In genomic region chr10:26638056-26638455, GRCm38 (mm10) we compare ENCODE assay signal across 20 mouse cellular contexts.
DNase-seq lines count a peak whose midpoint lies in the region; TF ChIP-seq lines count a peak whose summit lies in the region.
"Had no signal": no experiment of that assay in that cellular context is flagged by ENCODE, and none has a peak within 500 bp of the region (broad histone marks: within the 10 kb centered on the region; RNA-seq: fewer than 3 reads in every experiment).

No protein-coding gene starts in this region.

- no peaks in the 10 kb centered on the region for H3K27me3 ChIP-seq in forebrain, embryonic 10.5 days (ENCODE audit: poor library complexity, severe bottlenecking)
- H3K27me3 ChIP-seq: CH12.LX; embryonic facial prominence, embryonic 15.5 days; forebrain, embryonic 12.5 days; heart, embryonic 13.5 days; hindbrain, embryonic 15.5 days had no signal

- 54% methylated on average over 4 of the region's 4 CpGs for WGBS in forebrain, embryonic 10.5 days

- no peaks in the 10 kb centered on the region for H3K36me3 ChIP-seq in ES-E14 (ENCODE audit: control insufficient read depth, insufficient read depth, low read length, poor library complexity, severe bottlenecking)
- no peaks in the 10 kb centered on the region for H3K36me3 ChIP-seq in forebrain, embryonic 10.5 days (replicated peaks)
- H3K36me3 ChIP-seq: embryonic facial prominence, embryonic 15.5 days; forebrain, embryonic 12.5 days; heart, embryonic 13.5 days; hindbrain, embryonic 15.5 days had no signal

- no peaks in the 10 kb centered on the region for H3K4me1 ChIP-seq in ES-E14 (ENCODE audit: control insufficient read depth in 2 of 2, insufficient read depth in 2 of 2, low read length in 2 of 2, poor library complexity in 1 of 2)
- no peaks in the 10 kb centered on the region for H3K4me1 ChIP-seq in forebrain, embryonic 10.5 days
- H3K4me1 ChIP-seq: embryonic facial prominence, embryonic 15.5 days; forebrain, embryonic 12.5 days; heart, embryonic 13.5 days; hindbrain, embryonic 15.5 days had no signal

- H3K4me3 ChIP-seq in ES-E14 (ENCODE audit: insufficient read depth in 1 of 2, low read depth in 1 of 2, low read length in 2 of 2, poor library complexity in 1 of 2, severe bottlenecking in 1 of 2): no peak overlapping the region
- H3K4me3 ChIP-seq in forebrain, embryonic 10.5 days: no peak overlapping the region
- H3K4me3 ChIP-seq: embryonic facial prominence, embryonic 15.5 days; erythroblast, embryonic 14.5 days; forebrain, embryonic 12.5 days; heart, embryonic 13.5 days; hindbrain, embryonic 15.5 days had no signal

- peak; percentile 1 to 14 for DNase-seq in frontal cortex, postnatal 36 days (ENCODE audit: low spot score in 2 of 2)
- no peak for DNase-seq in frontal cortex, postnatal 14 days (ENCODE audit: low spot score in 2 of 2)
- DNase-seq in ES-E14 (ENCODE audit: low read depth, low spot score): no peak
- peak; percentile 55 for DNase-seq in adipocyte (ENCODE audit: low spot score)
- DNase-seq in cerebellum, adult 9-10 months: no peak
- no peak for DNase-seq in forebrain, embryonic 10.5 days (ENCODE audit: extremely low spot score, low spot score)
- DNase-seq in right cerebral cortex, postnatal 4 days: no peak
- DNase-seq: adrenal gland, postnatal 10 days; cerebellum, adult 11-12 months; cerebellum, adult 9-11 months; cerebellum, postnatal 36 days; gastrocnemius, postnatal 10 days; heart, postnatal 36 days; kidney, adult 8-10 months had no signal

- no peak overlapping the region for H3K9ac ChIP-seq in ES-E14 (ENCODE audit: insufficient read depth, low read depth, low read length, poor library complexity, severe bottlenecking)
- H3K9ac ChIP-seq: embryonic facial prominence, embryonic 15.5 days; forebrain, embryonic 12.5 days; heart, embryonic 13.5 days; hindbrain, embryonic 15.5 days had no signal

- in situ Hi-C loops in ES-E14 (cut with MboI; ENCODE audit: low sequenced_read_pairs in 2 of 2, unreplicated experiment in 2 of 2): no loop called here

- peak overlapping the region; percentile 22; the same call in 1 of the 2 replicates for H3K27ac ChIP-seq in ES-E14 (ENCODE audit: insufficient read depth, low read depth, low read length, poor library complexity, severe bottlenecking)
- H3K27ac ChIP-seq in forebrain, embryonic 10.5 days: no peak overlapping the region
- H3K27ac ChIP-seq: embryonic facial prominence, embryonic 15.5 days; forebrain, embryonic 12.5 days; heart, embryonic 13.5 days; hindbrain, embryonic 15.5 days had no signal

- H3K9me3 ChIP-seq in ES-E14 (ENCODE audit: control insufficient read depth, insufficient read depth, low read depth, low read length): no peaks in the 10 kb centered on the region
- no peaks in the 10 kb centered on the region for H3K9me3 ChIP-seq in forebrain, embryonic 10.5 days
- H3K9me3 ChIP-seq: embryonic facial prominence, embryonic 15.5 days; forebrain, embryonic 12.5 days; heart, embryonic 13.5 days; hindbrain, embryonic 15.5 days had no signal

TF ChIP-seq in ES-E14, 5 proteins besides CTCF, POLR2A, EP300 and RAD21:
- TF ChIP-seq MAFK (IDR thresholded peaks at IDR 0.05; ENCODE audit: insufficient read depth, low read depth, low read length) (no peak), CHD2 (IDR thresholded peaks at IDR 0.05; ENCODE audit: low read depth, low read length) (no peak), ZC3H11A (IDR thresholded peaks at IDR 0.05; ENCODE audit: borderline replicate concordance, low read depth, low read length) (no peak), ZNF384 (IDR thresholded peaks at IDR 0.05; ENCODE audit: low read depth, low read length) (no peak), HCFC1 (IDR thresholded peaks at IDR 0.05; ENCODE audit: borderline replicate concordance, insufficient read depth, low read length) (no peak)

Comparison
In these comparisons a context has a peak if more than half of its experiments do, and no peak if none do; other contexts are left out.
1. DNase-seq: peak in frontal cortex, postnatal 36 days (2 of 2) and adipocyte (single experiment); none in frontal cortex, postnatal 14 days (0 of 2), ES-E14 (single experiment), cerebellum, adult 9-10 months (single experiment), forebrain, embryonic 10.5 days (single experiment) and right cerebral cortex, postnatal 4 days (single experiment).